In genomic region chr12:100128961-100129360, GRCm38 (mm10) we compare ENCODE assay signal across 16 mouse cellular contexts. TPM values are rescaled to one million over a fixed set of nuclear protein-coding genes. Genes with fewer than 3 reads are reported as not detected.
A peak's percentile ranks its signal among the peaks of the same experiment; 100 is the strongest.
DNase-seq lines count a peak whose midpoint lies in the region; ATAC-seq and TF ChIP-seq lines count a peak whose summit lies in the region.
"Had no signal": no experiment of that assay in that cellular context is flagged by ENCODE, and none has a peak within 500 bp of the region (broad histone marks: within the 10 kb centered on the region; RNA-seq: fewer than 3 reads in every experiment).

No protein-coding gene starts in this region.

- H3K4me2 ChIP-seq in heart, embryonic 13.5 days = no peak overlapping the region
- no peak overlapping the region for H3K4me2 ChIP-seq in kidney, postnatal 0 days (ENCODE audit: low read length)
- H3K4me2 ChIP-seq: embryonic facial prominence, embryonic 12.5 days; limb, embryonic 15.5 days; neural tube, embryonic 15.5 days had no signal

- peak overlapping the region; percentile 82 for H3K27ac ChIP-seq in heart, embryonic 13.5 days (replicated peaks)
- peak overlapping the region; percentile 82 for H3K27ac ChIP-seq in layer of hippocampus, adult 2 months
- 0 out of 2 replicates have a peak overlapping the region, but pooled peaks have one; percentile 13 for H3K27ac ChIP-seq in brown adipose tissue, adult 24 weeks (replicated peaks; ENCODE audit: low read depth, low read length)
- peak overlapping the region; percentile 86 for H3K27ac ChIP-seq in kidney, postnatal 0 days
- H3K27ac ChIP-seq in cerebellum, adult 2 months (ENCODE audit: insufficient read depth, low read length) = no peak overlapping the region
- H3K27ac ChIP-seq: embryonic facial prominence, embryonic 12.5 days; limb, embryonic 15.5 days; neural tube, embryonic 15.5 days had no signal

- no peak overlapping the region for H3K9ac ChIP-seq in heart, embryonic 13.5 days
- no peak overlapping the region for H3K9ac ChIP-seq in kidney, postnatal 0 days (ENCODE audit: low read depth, low read length)
- H3K9ac ChIP-seq: embryonic facial prominence, embryonic 12.5 days; limb, embryonic 15.5 days; liver, postnatal 0 days; neural tube, embryonic 15.5 days had no signal

- no peak for TF ChIP-seq CTCF in layer of hippocampus, adult 2 months (conservative IDR thresholded peaks at IDR 0.05)
- no peak for TF ChIP-seq CTCF in kidney, postnatal 0 days (IDR thresholded peaks at IDR 0.05; ENCODE audit: low read depth)
- no peak for TF ChIP-seq CTCF in cerebellum, adult 2 months (IDR thresholded peaks at IDR 0.05; ENCODE audit: borderline replicate concordance, insufficient read depth, low read depth, low read length)

- no peaks in the 10 kb centered on the region for H3K27me3 ChIP-seq in heart, embryonic 13.5 days (replicated peaks)
- H3K27me3 ChIP-seq in kidney, postnatal 0 days (ENCODE audit: insufficient read depth, low read length) = no peaks in the 10 kb centered on the region
- H3K27me3 ChIP-seq in cerebellum, adult 2 months (ENCODE audit: control insufficient read depth, insufficient read depth, low read length) = no peaks in the 10 kb centered on the region
- H3K27me3 ChIP-seq: embryonic facial prominence, embryonic 12.5 days; limb, embryonic 15.5 days; neural tube, embryonic 15.5 days had no signal

- no peak for DNase-seq in heart, adult 18-20 months
- DNase-seq in layer of hippocampus, adult 2 months (ENCODE audit: low spot score in 2 of 2) = no peak
- DNase-seq in layer of hippocampus, adult 18-20 months (ENCODE audit: low spot score in 2 of 2) = no peak
- peak; percentile 30 for DNase-seq in kidney, postnatal 0 days (ENCODE audit: low spot score)
- DNase-seq in spleen, postnatal 4 days (ENCODE audit: low spot score in 2 of 2) = no peak
- no peak for DNase-seq in cerebellum, adult 2 months
- DNase-seq: cerebellum, adult 11-12 months; liver, postnatal 0 days; retina, postnatal 1 day; thymus, postnatal 14 days had no signal

- TF ChIP-seq POLR2A in cerebellum, adult 2 months (IDR thresholded peaks at IDR 0.05; ENCODE audit: borderline replicate concordance, insufficient read depth, low read length) = no peak

- ATAC-seq in heart, embryonic 13.5 days (ENCODE audit: extremely low read depth, insufficient number of reproducible peaks, low FRiP score, low TSS enrichment) = no peak
- no peak for ATAC-seq in kidney, postnatal 0 days (replicated peaks; ENCODE audit: low FRiP score, low read depth)
- ATAC-seq: hindbrain, embryonic 16.5 days; liver, postnatal 0 days had no signal

- no peaks in the 10 kb centered on the region for H3K9me3 ChIP-seq in heart, embryonic 13.5 days
- no peaks in the 10 kb centered on the region for H3K9me3 ChIP-seq in kidney, postnatal 0 days (replicated peaks; ENCODE audit: low read length)
- H3K9me3 ChIP-seq: embryonic facial prominence, embryonic 12.5 days; limb, embryonic 15.5 days; neural tube, embryonic 15.5 days had no signal

- WGBS in heart, embryonic 13.5 days = 75% methylated on average over 8 of the region's 8 CpGs
- 50% methylated on average over 8 of the region's 8 CpGs for WGBS in kidney, postnatal 0 days
- WGBS in cerebellum, adult 2 months = 93% methylated on average over 8 of the region's 8 CpGs

- peaks cover 34% of the 10 kb centered on the region for H3K4me1 ChIP-seq in heart, embryonic 13.5 days
- peaks cover 14% of the 10 kb centered on the region for H3K4me1 ChIP-seq in brown adipose tissue, adult 24 weeks (ENCODE audit: control insufficient read depth, insufficient read depth, insufficient read length, low read length)
- peaks cover 21% of the 10 kb centered on the region for H3K4me1 ChIP-seq in kidney, postnatal 0 days (replicated peaks; ENCODE audit: insufficient read depth, low read length)
- peaks cover 26% of the 10 kb centered on the region for H3K4me1 ChIP-seq in cerebellum, adult 2 months (ENCODE audit: control insufficient read depth, insufficient read depth, low read length)
- H3K4me1 ChIP-seq: embryonic facial prominence, embryonic 12.5 days; neural tube, embryonic 15.5 days had no signal

- no peak overlapping the region for H3K4me3 ChIP-seq in heart, embryonic 13.5 days
- no peak overlapping the region for H3K4me3 ChIP-seq in layer of hippocampus, adult 2 months
- no peak overlapping the region for H3K4me3 ChIP-seq in brown adipose tissue, adult 24 weeks (ENCODE audit: insufficient read depth, low read depth, low read length)
- H3K4me3 ChIP-seq in kidney, postnatal 0 days (replicated peaks; ENCODE audit: low read depth, low read length) = no peak overlapping the region
- H3K4me3 ChIP-seq in cerebellum, adult 2 months (replicated peaks; ENCODE audit: insufficient read depth, low read depth, low read length) = no peak overlapping the region
- H3K4me3 ChIP-seq: embryonic facial prominence, embryonic 12.5 days; limb, embryonic 15.5 days; neural tube, embryonic 15.5 days had no signal

- peaks cover 84% of the 10 kb centered on the region for H3K36me3 ChIP-seq in heart, embryonic 13.5 days
- H3K36me3 ChIP-seq in kidney, postnatal 0 days (ENCODE audit: insufficient read depth, low read length) = peaks cover 49% of the 10 kb centered on the region

RNA-seq across cellular contexts. Expression of gene Psmc1, which starts 19.0 kb away (rescaled TPM):
- polyA plus RNA-seq in heart, embryonic 13.5 days (2015; fragmentation: Nextera tagmentation; extraction: Ambion mirVana) = 196 and 207 TPM in 2 replicates
- total RNA-seq in heart, adult 18-20 months (2021) = 100 to 1,000 TPM; 139 to 144 TPM
- 100 to 1,000 TPM; 185 to 207 TPM for total RNA-seq in layer of hippocampus, adult 2 months (2021)
- 100 to 1,000 TPM; 186 to 195 TPM for total RNA-seq in layer of hippocampus, adult 18-20 months (2021)
- 143 and 155 TPM in 2 replicates for polyA plus RNA-seq in brown adipose tissue, adult 24 weeks (2012; ENCODE audit: insufficient read depth, insufficient read length, missing spikeins)
- 236 and 264 TPM in 2 replicates for polyA plus RNA-seq in kidney, postnatal 0 days (2015; fragmentation: Nextera tagmentation; extraction: Ambion mirVana)
- polyA plus RNA-seq in cerebellum, adult 2 months (2012; rRNA removed) = 163 and 177 TPM in 2 replicates

RNA-seq across cellular contexts. Expression of gene Nrde2, which starts 30.5 kb away (rescaled TPM):
- 7.8 and 8.9 TPM in 2 replicates for polyA plus RNA-seq in heart, embryonic 13.5 days (2015; fragmentation: Nextera tagmentation; extraction: Ambion mirVana)
- 1 to 10 TPM; 7.8 to 8.2 TPM for total RNA-seq in heart, adult 18-20 months (2021)
- 10 to 100 TPM; 23.8 to 24.3 TPM for total RNA-seq in layer of hippocampus, adult 2 months (2021)
- 10 to 100 TPM; 16.8 to 17.4 TPM for total RNA-seq in layer of hippocampus, adult 18-20 months (2021)
- 3.0 and 3.7 TPM in 2 replicates for polyA plus RNA-seq in brown adipose tissue, adult 24 weeks (2012; ENCODE audit: insufficient read depth, insufficient read length, missing spikeins)
- 17.2 and 18.6 TPM in 2 replicates for polyA plus RNA-seq in kidney, postnatal 0 days (2015; fragmentation: Nextera tagmentation; extraction: Ambion mirVana)
- polyA plus RNA-seq in cerebellum, adult 2 months (2012; rRNA removed) = 14.8 and 16.9 TPM in 2 replicates
